In genomic region chr17:29450899-29451840, GRCm38 (mm10) we compare ENCODE assay signal across 8 mouse cellular contexts. TPM values are rescaled to one million over a fixed set of nuclear protein-coding genes. Genes with fewer than 3 reads are reported as not detected.
A peak's percentile ranks its signal among the peaks of the same experiment; 100 is the strongest.
DNase-seq lines count a peak whose midpoint lies in the region; ATAC-seq and TF ChIP-seq lines count a peak whose summit lies in the region.

No protein-coding gene starts in this region.

- ATAC-seq in embryonic facial prominence, embryonic 15.5 days (ENCODE audit: insufficient number of reproducible peaks, low FRiP score, low TSS enrichment, low read depth): 0 out of 2 replicates have a peak, but pooled peaks have one; percentile 13
- ATAC-seq in intestine, postnatal 0 days: peak; percentile 46
- no peak for ATAC-seq in liver, postnatal 0 days
- ATAC-seq in megakaryocyte progenitor cell, adult 5-6 weeks (replicated peaks; ENCODE audit: poor library complexity): no peak

- peaks cover 11% of the 10 kb centered on the region for H3K4me1 ChIP-seq in embryonic facial prominence, embryonic 15.5 days
- peaks cover 3% of the 10 kb centered on the region for H3K4me1 ChIP-seq in intestine, postnatal 0 days (replicated peaks; ENCODE audit: control insufficient read depth, insufficient read depth, low read length)
- peaks cover 28% of the 10 kb centered on the region for H3K4me1 ChIP-seq in liver, postnatal 0 days (ENCODE audit: insufficient read depth)

- TF ChIP-seq CTCF in intestine, postnatal 0 days (IDR thresholded peaks at IDR 0.05; ENCODE audit: low read depth): peak; percentile 55
- no peak for TF ChIP-seq CTCF in liver, postnatal 0 days (IDR thresholded peaks at IDR 0.05; ENCODE audit: low read depth)

- WGBS in embryonic facial prominence, embryonic 15.5 days: 9% methylated on average over 34 of the region's 34 CpGs
- WGBS in intestine, postnatal 0 days: 14% methylated on average over 34 of the region's 34 CpGs
- WGBS in liver, postnatal 0 days (ENCODE audit: insufficient replicate concordance): 50% methylated on average over 34 of the region's 34 CpGs

- H3K9ac ChIP-seq in embryonic facial prominence, embryonic 15.5 days: no peak overlapping the region
- H3K9ac ChIP-seq in intestine, postnatal 0 days (ENCODE audit: low read depth, low read length): no peak overlapping the region
- H3K9ac ChIP-seq in liver, postnatal 0 days (replicated peaks): no peak overlapping the region

- H3K36me3 ChIP-seq in embryonic facial prominence, embryonic 15.5 days: no peaks in the 10 kb centered on the region
- no peaks in the 10 kb centered on the region; the same call in 1 of the 2 replicates for H3K36me3 ChIP-seq in intestine, postnatal 0 days (ENCODE audit: control insufficient read depth, insufficient read depth)
- H3K36me3 ChIP-seq in liver, postnatal 0 days (replicated peaks; ENCODE audit: insufficient read depth, low read length): no peaks in the 10 kb centered on the region

- peak overlapping the region; percentile 38 for H3K4me2 ChIP-seq in embryonic facial prominence, embryonic 15.5 days (replicated peaks)
- H3K4me2 ChIP-seq in intestine, postnatal 0 days (replicated peaks; ENCODE audit: low read depth): peak overlapping the region; percentile 40
- no peak overlapping the region for H3K4me2 ChIP-seq in liver, postnatal 0 days (ENCODE audit: low read depth, low read length)

- peak overlapping the region; percentile 16; the same call in 1 of the 2 replicates for H3K4me3 ChIP-seq in embryonic facial prominence, embryonic 15.5 days (replicated peaks)
- no peak overlapping the region for H3K4me3 ChIP-seq in intestine, postnatal 0 days (ENCODE audit: low read depth, low read length)
- no peak overlapping the region for H3K4me3 ChIP-seq in liver, postnatal 0 days (ENCODE audit: low read depth, low read length)

- peak; percentile 99 for DNase-seq in ES-CJ7 (ENCODE audit: low read depth, low spot score)
- DNase-seq in liver, postnatal 0 days: peak; percentile 20
- DNase-seq in retina, postnatal 1 day: peak; percentile 89
- DNase-seq in frontal cortex, postnatal 10 days (ENCODE audit: low spot score in 2 of 2): no peak
- no peak for DNase-seq in thymus, postnatal 14 days

- peak overlapping the region; percentile 29; the same call in 1 of the 2 replicates for H3K27ac ChIP-seq in embryonic facial prominence, embryonic 15.5 days (replicated peaks)
- peak overlapping the region; percentile 35 for H3K27ac ChIP-seq in intestine, postnatal 0 days (ENCODE audit: low read depth, low read length)
- peak overlapping the region; percentile 19; the same call in 1 of the 2 replicates for H3K27ac ChIP-seq in liver, postnatal 0 days (ENCODE audit: low read depth)

- no peaks in the 10 kb centered on the region for H3K9me3 ChIP-seq in embryonic facial prominence, embryonic 15.5 days (replicated peaks)
- no peaks in the 10 kb centered on the region for H3K9me3 ChIP-seq in intestine, postnatal 0 days (ENCODE audit: control insufficient read depth)
- H3K9me3 ChIP-seq in liver, postnatal 0 days (ENCODE audit: low read length): 0 out of 2 replicates have a peak, but pooled peaks cover 2% of the 10 kb centered on the region

- TF ChIP-seq EP300 in liver, postnatal 0 days (IDR thresholded peaks at IDR 0.05; ENCODE audit: low read depth): no peak

- H3K27me3 ChIP-seq in embryonic facial prominence, embryonic 15.5 days: no peaks in the 10 kb centered on the region
- H3K27me3 ChIP-seq in intestine, postnatal 0 days (replicated peaks; ENCODE audit: control insufficient read depth, insufficient read depth, low read length): no peaks in the 10 kb centered on the region
- no peaks in the 10 kb centered on the region for H3K27me3 ChIP-seq in liver, postnatal 0 days (ENCODE audit: insufficient read depth, low read length)

RNA-seq across cellular contexts. Expression of gene Pim1, which starts 39.4 kb away (rescaled TPM):
- polyA plus RNA-seq in embryonic facial prominence, embryonic 15.5 days (2015; fragmentation: Nextera tagmentation; extraction: Ambion mirVana): 17.8 and 20.0 TPM in 2 replicates
- 16.8 and 18.9 TPM in 2 replicates for polyA plus RNA-seq in intestine, postnatal 0 days (2015; fragmentation: Nextera tagmentation; extraction: Ambion mirVana)
- polyA plus RNA-seq in liver, postnatal 0 days (2015; fragmentation: Nextera tagmentation; extraction: Ambion mirVana): 35.6 and 57.1 TPM in 2 replicates
- 41.2 and 52.7 TPM in 2 replicates for total RNA-seq in megakaryocyte progenitor cell, adult 5-6 weeks (2015)
- 91.2 and 94.5 TPM in 2 replicates for total RNA-seq in megakaryocyte progenitor cell, adult 5-6 weeks (2017)

Comparison
In these comparisons a context has a peak if more than half of its experiments do, and no peak if none do; other contexts are left out.
1. DNase-seq: peak in ES-CJ7 (single experiment), liver, postnatal 0 days (single experiment) and retina, postnatal 1 day (single experiment); none in frontal cortex, postnatal 10 days (0 of 2) and thymus, postnatal 14 days (single experiment).
2. ATAC-seq: peak in embryonic facial prominence, embryonic 15.5 days (single experiment) and intestine, postnatal 0 days (single experiment); none in liver, postnatal 0 days (single experiment) and megakaryocyte progenitor cell, adult 5-6 weeks (single experiment).
3. Peak in every context shown above with its lines, with median percentiles within 50 percentile points of each other: H3K27ac ChIP-seq.